Mouse (Mus musculus): ENCODE data around the gene Sbk2. TPM values are rescaled to one million over a fixed set of nuclear protein-coding genes. Genes with fewer than 3 reads are reported as not detected.
"Not testable (repeated sequence)": the region's sequence is repeated elsewhere in the genome, so short reads cannot be mapped to it uniquely, and the experiment has no call there.

Gene Sbk2
- 0.21 TPM in 1 of 2 replicates, not detected in the other for polyA plus RNA-seq (2014; fragmentation: Nextera tagmentation; extraction: Ambion mirVana)

DNA sequence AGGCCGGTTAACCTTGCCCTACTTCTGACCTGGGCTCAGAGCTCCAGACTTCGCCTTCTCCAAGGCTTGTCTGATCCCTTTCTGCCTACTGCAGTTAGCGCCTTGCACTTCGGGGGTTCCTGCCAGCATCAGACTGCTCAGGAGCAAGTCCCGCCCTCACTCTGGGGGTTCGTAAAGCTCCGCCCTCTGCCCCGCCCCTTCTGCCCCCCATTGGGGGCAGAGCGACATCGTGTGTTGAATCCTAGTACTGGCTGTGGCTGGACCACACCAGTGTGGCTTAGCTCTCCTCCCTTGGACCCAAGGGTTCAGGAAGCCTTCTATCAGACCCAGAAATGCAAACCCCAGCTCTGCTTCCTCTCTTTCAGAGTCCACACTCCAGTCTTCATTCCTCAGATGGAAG, at the start of gene Sbk2:
Gene Sbk2, minus strand, starts transcription at position 135 of the 400 bp plus-strand sequence.
- Histone ChIP-seq H3K4me1 (ENCODE audit: control insufficient read depth, insufficient read depth, low read length) (no peaks in the 10 kb centered on the region), H3K9me3 (replicated peaks; ENCODE audit: control insufficient read depth, low read length) (no peaks in the 10 kb centered on the region), H3K9ac (replicated peaks; ENCODE audit: low read length) (no peak within 1 kb of the TSS), H3K4me3 (ENCODE audit: low read depth, low read length) (no peak within 1 kb of the TSS), H3K27ac (replicated peaks; ENCODE audit: low read depth, low read length) (no peak within 1 kb of the TSS), H3K4me2 (ENCODE audit: low read depth, low read length) (no peak within 1 kb of the TSS), H3K27me3 (ENCODE audit: control insufficient read depth, insufficient read depth, low read length) (no peaks in the 10 kb centered on the region), H3K36me3 (replicated peaks; ENCODE audit: control insufficient read depth, insufficient read depth, low read depth, low read length) (no peaks in the 10 kb centered on the region)
- 8% methylated on average over 10 of the region's 10 CpGs for WGBS
- DNase-seq (ENCODE audit: low spot score) (peak; percentile 75), ATAC-seq (replicated peaks; ENCODE audit: insufficient number of reproducible peaks, low FRiP score, low TSS enrichment, low read depth) (peak; percentile 74; the same call in 1 of the 2 replicates)

DNA sequence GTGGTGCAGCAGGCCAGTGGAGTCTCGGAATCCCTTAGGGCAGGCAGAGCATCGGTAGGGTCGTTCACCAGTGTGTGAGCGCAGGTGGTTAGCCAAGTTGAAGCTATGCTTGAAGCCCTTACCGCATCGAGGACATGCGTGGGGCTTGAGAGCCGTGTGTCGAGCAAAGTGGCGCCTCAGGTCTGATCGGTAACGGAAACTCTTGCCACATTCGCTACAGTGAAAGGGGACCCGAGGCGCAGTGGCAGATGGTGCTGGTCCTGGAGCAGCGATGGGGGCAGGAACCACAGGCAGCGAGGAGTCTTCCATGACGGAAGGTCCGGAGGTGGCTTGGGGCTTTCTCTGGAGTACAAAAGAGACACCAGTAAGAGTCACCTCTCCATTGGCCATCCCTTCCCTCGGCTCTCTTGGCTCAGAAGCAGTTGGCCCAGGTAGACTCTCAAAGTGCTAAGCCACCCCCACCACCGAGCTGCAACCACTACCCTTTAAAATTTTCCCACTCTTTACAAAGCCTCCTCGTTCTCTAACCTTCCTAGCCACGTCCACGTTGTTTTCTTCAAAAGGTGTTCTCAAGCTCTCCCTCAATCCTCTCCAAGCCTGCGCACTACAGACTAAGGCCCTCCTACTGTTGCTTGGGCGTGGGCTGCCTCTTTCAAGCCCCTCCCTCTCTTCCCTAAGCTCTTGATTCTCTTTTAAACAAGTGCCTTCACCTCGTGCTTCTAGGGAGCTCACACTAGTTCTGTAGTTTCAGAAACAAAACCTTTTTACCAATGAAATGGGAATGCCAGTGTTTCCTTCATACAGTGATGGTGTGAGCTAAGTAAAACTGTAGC, 48.7 kb upstream of the Sbk2 start:
- no peak overlapping the region for H3K4me2 ChIP-seq (ENCODE audit: low read depth, low read length)
- ATAC-seq (replicated peaks; ENCODE audit: insufficient number of reproducible peaks, low FRiP score, low TSS enrichment, low read depth): no peak
- no peaks in the 10 kb centered on the region for H3K27me3 ChIP-seq (ENCODE audit: control insufficient read depth, insufficient read depth, low read length)
- peaks cover 33% of the 10 kb centered on the region for H3K36me3 ChIP-seq (replicated peaks; ENCODE audit: control insufficient read depth, insufficient read depth, low read depth, low read length)
- no peaks in the 10 kb centered on the region; the same call in 1 of the 2 replicates for H3K4me1 ChIP-seq (ENCODE audit: control insufficient read depth, insufficient read depth, low read length)
- no peak for DNase-seq (ENCODE audit: low spot score)
- no peak overlapping the region for H3K9ac ChIP-seq (replicated peaks; ENCODE audit: low read length)
- no peaks in the 10 kb centered on the region for H3K9me3 ChIP-seq (replicated peaks; ENCODE audit: control insufficient read depth, low read length)
- 0 out of 2 replicates have a peak overlapping the region, but pooled peaks have one; percentile 5 for H3K4me3 ChIP-seq (ENCODE audit: low read depth, low read length)
- H3K27ac ChIP-seq (replicated peaks; ENCODE audit: low read depth, low read length): no peak overlapping the region
- 92% methylated on average over 27 of the region's 27 CpGs for WGBS

DNA sequence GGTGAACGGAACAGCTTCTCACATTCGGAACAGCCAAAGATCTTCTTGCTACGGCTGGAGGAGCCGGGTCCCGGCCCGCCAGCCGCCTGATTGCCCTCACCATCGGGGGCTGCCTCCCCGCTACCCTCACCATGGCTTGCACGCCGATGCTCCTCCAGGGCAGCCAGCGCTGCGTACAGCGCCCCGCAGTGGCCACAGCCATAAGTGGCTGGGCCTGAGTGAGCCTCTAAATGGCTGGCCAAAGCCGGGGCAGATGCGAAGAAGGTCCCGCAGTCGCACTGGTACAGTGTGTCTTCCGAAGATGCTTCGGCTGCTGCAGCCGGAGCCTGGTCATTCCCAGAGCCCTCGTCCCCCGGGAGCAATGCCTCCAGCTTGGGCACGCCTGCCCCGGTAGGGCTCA, 44.0 kb upstream of the Sbk2 start:
- Histone ChIP-seq H3K36me3 (replicated peaks; ENCODE audit: control insufficient read depth, insufficient read depth, low read depth, low read length) (peaks cover 45% of the 10 kb centered on the region), H3K4me3 (ENCODE audit: low read depth, low read length) (no peak overlapping the region), H3K9ac (replicated peaks; ENCODE audit: low read length) (no peak overlapping the region), H3K27ac (replicated peaks; ENCODE audit: low read depth, low read length) (no peak overlapping the region), H3K4me2 (ENCODE audit: low read depth, low read length) (no peak overlapping the region), H3K9me3 (replicated peaks; ENCODE audit: control insufficient read depth, low read length) (no peaks in the 10 kb centered on the region), H3K27me3 (ENCODE audit: control insufficient read depth, insufficient read depth, low read length) (no peaks in the 10 kb centered on the region), H3K4me1 (ENCODE audit: control insufficient read depth, insufficient read depth, low read length) (no peaks in the 10 kb centered on the region; the same call in 1 of the 2 replicates)
- no peak for ATAC-seq (replicated peaks; ENCODE audit: insufficient number of reproducible peaks, low FRiP score, low TSS enrichment, low read depth)
- no peak for DNase-seq (ENCODE audit: low spot score)
- 94% methylated on average over 26 of the region's 26 CpGs for WGBS

DNA sequence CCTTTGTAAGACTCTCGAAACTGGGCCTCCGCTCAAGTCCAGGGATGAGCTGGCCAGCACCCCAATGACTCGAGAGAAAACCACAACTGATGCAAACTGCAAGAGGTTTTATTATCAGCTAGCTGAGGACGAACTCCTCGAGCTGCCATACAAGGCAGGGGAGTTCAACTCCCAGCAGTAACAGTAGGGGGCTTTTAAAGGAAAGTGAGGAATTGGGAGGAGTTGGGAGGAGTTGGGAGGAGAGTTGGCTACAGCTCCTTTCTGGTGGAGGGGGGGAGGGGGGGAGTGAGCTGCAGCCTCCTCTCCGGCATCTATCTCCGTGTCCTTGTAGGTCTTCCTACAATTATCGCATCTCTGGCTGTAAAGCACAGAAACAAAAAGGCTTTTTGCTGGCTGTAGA, 38.7 kb upstream of the Sbk2 start:
- not testable (repeated sequence) for H3K4me3 ChIP-seq (ENCODE audit: low read depth, low read length); H3K9ac ChIP-seq (replicated peaks; ENCODE audit: low read length); H3K4me2 ChIP-seq (ENCODE audit: low read depth, low read length); H3K4me1 ChIP-seq (ENCODE audit: control insufficient read depth, insufficient read depth, low read length); DNase-seq (ENCODE audit: low spot score); H3K9me3 ChIP-seq (replicated peaks; ENCODE audit: control insufficient read depth, low read length); H3K27me3 ChIP-seq (ENCODE audit: control insufficient read depth, insufficient read depth, low read length); ATAC-seq (replicated peaks; ENCODE audit: insufficient number of reproducible peaks, low FRiP score, low TSS enrichment, low read depth); H3K27ac ChIP-seq (replicated peaks; ENCODE audit: low read depth, low read length)
- peaks cover 12% of the 10 kb centered on the region for H3K36me3 ChIP-seq (replicated peaks; ENCODE audit: control insufficient read depth, insufficient read depth, low read depth, low read length)
- 68% methylated on average over 8 of the region's 8 CpGs for WGBS

DNA sequence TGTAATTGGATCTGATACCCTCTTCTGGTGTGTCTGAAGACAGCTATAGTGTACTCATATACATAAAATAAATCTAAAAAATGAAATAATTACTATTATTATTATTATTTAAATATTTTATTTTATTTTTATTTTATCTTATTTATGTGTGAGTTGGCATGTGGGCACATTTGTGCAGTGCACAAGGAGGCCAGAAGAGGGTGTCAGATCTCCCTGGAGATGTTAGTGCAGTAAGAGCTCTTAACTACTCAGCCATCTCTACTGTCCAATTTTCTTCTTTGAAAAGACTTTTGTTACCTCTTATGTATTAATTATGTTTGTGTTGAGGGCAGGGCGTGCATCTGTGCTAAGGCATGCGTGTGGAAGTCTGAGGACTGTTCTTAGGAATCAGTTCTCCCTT, 35.7 kb upstream of the Sbk2 start:
- H3K36me3 ChIP-seq (replicated peaks; ENCODE audit: control insufficient read depth, insufficient read depth, low read depth, low read length): no peaks in the 10 kb centered on the region
- H3K27ac ChIP-seq (replicated peaks; ENCODE audit: low read depth, low read length): no peak overlapping the region
- no peaks in the 10 kb centered on the region; the same call in 1 of the 2 replicates for H3K27me3 ChIP-seq (ENCODE audit: control insufficient read depth, insufficient read depth, low read length)
- no peak overlapping the region for H3K9ac ChIP-seq (replicated peaks; ENCODE audit: low read length)
- no peak overlapping the region for H3K4me2 ChIP-seq (ENCODE audit: low read depth, low read length)
- H3K4me1 ChIP-seq (ENCODE audit: control insufficient read depth, insufficient read depth, low read length): no peaks in the 10 kb centered on the region
- ATAC-seq (replicated peaks; ENCODE audit: insufficient number of reproducible peaks, low FRiP score, low TSS enrichment, low read depth) (no peak), DNase-seq (ENCODE audit: low spot score) (no peak)
- no peak overlapping the region for H3K4me3 ChIP-seq (ENCODE audit: low read depth, low read length)
- 73% methylated on average over 2 of the region's 2 CpGs for WGBS
- no peaks in the 10 kb centered on the region for H3K9me3 ChIP-seq (replicated peaks; ENCODE audit: control insufficient read depth, low read length)

DNA sequence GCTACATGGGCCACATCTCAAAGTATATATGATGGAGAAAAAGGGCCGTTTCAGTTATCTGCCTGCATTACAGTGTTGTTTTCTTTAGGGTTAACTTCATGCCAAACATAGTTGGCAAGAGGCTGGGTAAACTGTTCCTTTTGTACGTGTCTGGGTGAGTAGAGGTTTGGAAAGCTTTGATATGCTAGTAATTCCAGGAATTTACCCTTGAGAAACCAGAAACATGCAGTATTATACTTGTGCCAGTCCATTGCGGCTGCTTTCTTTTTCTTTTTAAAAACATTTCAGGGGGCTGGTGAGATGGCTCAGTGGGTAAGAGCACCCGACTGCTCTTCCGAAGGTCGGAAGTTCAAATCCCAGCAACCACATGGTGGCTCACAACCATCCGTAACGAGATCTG, 32.7 kb upstream of the Sbk2 start:
- no peak for ATAC-seq (replicated peaks; ENCODE audit: insufficient number of reproducible peaks, low FRiP score, low TSS enrichment, low read depth)
- no peaks in the 10 kb centered on the region for H3K9me3 ChIP-seq (replicated peaks; ENCODE audit: control insufficient read depth, low read length)
- no peak overlapping the region for H3K27ac ChIP-seq (replicated peaks; ENCODE audit: low read depth, low read length)
- H3K4me1 ChIP-seq (ENCODE audit: control insufficient read depth, insufficient read depth, low read length): no peaks in the 10 kb centered on the region
- no peak overlapping the region for H3K9ac ChIP-seq (replicated peaks; ENCODE audit: low read length)
- DNase-seq (ENCODE audit: low spot score): no peak
- 69% methylated on average over 8 of the region's 8 CpGs for WGBS
- peaks cover 21% of the 10 kb centered on the region for H3K27me3 ChIP-seq (ENCODE audit: control insufficient read depth, insufficient read depth, low read length)
- H3K4me2 ChIP-seq (ENCODE audit: low read depth, low read length): peak overlapping the region; percentile 62
- H3K4me3 ChIP-seq (ENCODE audit: low read depth, low read length): peak overlapping the region; percentile 77
- H3K36me3 ChIP-seq (replicated peaks; ENCODE audit: control insufficient read depth, insufficient read depth, low read depth, low read length): peaks cover 4% of the 10 kb centered on the region; the same call in 1 of the 2 replicates

DNA sequence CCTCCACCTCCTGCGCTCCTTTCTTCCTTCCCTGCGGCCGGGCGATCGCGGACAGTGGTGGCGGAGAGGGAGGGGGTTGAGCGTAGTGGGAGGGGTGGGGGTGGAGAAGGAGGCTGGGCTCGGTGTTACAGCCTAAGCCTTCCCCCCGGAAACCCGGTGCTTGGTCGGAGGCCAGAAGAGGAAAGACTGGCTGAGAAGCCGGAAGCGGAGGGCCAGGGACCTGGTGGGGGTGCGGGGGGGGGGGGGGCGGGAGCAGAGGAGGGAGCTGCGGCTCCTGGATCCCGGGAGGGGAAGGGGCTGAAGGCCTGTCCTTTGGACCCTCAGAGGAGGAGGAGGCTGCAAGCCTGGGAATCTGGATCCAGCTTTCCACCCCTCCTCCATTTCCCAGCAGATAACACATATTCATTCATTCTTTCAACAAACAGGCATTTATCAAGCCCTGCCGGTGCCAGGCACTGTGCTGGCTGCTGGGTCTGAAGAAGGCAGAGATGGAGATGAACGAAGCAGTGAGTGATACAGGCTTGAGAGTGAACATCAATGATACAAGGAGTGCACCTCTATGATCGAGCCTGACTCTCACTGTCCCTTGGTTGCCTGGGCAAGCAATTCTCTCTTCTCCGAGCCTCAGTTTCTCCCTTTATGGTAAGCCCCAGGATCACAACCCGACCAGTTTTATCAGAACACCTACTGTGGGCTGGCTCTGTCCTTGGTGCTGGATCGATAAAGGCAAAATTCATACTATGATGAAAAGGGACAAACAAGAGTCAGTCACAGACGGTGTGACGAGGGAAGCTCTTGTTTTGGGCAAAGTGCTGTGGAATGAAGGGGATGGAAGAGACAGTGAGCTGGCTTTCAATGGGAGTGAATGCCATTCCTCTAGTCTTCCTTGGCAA, 32.0 kb upstream of the Sbk2 start, which contains the start of gene Zfp579:
Gene Zfp579, minus strand, starts transcription at position 156 of the 893 bp plus-strand sequence.
- no peak within 1 kb of the TSS for H3K27ac ChIP-seq (replicated peaks; ENCODE audit: low read depth, low read length)
- peaks cover 4% of the 10 kb centered on the region; the same call in 1 of the 2 replicates for H3K36me3 ChIP-seq (replicated peaks; ENCODE audit: control insufficient read depth, insufficient read depth, low read depth, low read length)
- peak within 1 kb of the TSS; percentile 89 for H3K9ac ChIP-seq (replicated peaks; ENCODE audit: low read length)
- peak; percentile 92 for DNase-seq (ENCODE audit: low spot score)
- 6% methylated on average over 18 of the region's 26 CpGs for WGBS
- peaks cover 21% of the 10 kb centered on the region for H3K27me3 ChIP-seq (ENCODE audit: control insufficient read depth, insufficient read depth, low read length)
- H3K4me1 ChIP-seq (ENCODE audit: control insufficient read depth, insufficient read depth, low read length): no peaks in the 10 kb centered on the region
- H3K9me3 ChIP-seq (replicated peaks; ENCODE audit: control insufficient read depth, low read length): no peaks in the 10 kb centered on the region
- peak within 1 kb of the TSS; percentile 77 for H3K4me3 ChIP-seq (ENCODE audit: low read depth, low read length)
- ATAC-seq (replicated peaks; ENCODE audit: insufficient number of reproducible peaks, low FRiP score, low TSS enrichment, low read depth): peak; percentile 85
- peak within 1 kb of the TSS; percentile 62 for H3K4me2 ChIP-seq (ENCODE audit: low read depth, low read length)

All from embryonic facial prominence, embryonic 11.5 days (tissue).